Mouse (Mus musculus): ENCODE measurements at regions not wholly inside any gene's neighbourhood (a gene's known extent, or its start where the extent isn't known, plus 50 kb on each side); places are given as distances from the start of the nearest gene placed in this dataset.

DNA sequence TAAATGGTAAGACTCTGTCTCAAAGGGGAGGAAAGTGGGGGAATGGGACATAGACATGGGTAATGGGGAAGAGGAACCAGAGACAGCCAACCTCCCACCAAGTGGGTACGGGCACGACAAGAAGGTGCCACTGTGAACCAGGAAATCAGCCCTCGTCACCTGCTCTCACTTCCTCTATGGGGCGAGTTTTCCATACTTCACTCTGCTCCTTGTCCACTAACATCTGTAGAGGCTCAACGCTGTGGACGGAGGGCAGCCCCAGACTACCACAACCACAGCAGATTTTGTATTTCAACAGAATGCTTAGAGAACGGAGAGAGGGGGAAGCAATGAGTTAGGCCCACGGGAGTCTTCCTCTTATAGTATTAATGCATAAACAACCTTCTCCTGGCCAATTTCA is 83.8 kb upstream of the Pced1b start:
- no peak for TF ChIP-seq CTCF (IDR thresholded peaks at IDR 0.05; ENCODE audit: low read depth)
- no peak for TF ChIP-seq EP300 (optimal IDR thresholded peaks at IDR 0.05)

All from stomach, postnatal 0 days (tissue).